Mouse (Mus musculus) liver, adult 2 months (tissue): ENCODE data around the gene Gm20498.

ENCODE experiments used
- CTCF ChIP-seq: fragments of 200-500 bp; IDR thresholded peaks from 2 replicates; pipeline ENCODE4 v1.5.1; 2011; ENCODE audit warnings: low read depth, low read length, control low read depth
- POLR2A ChIP-seq: fragments of 200-500 bp; IDR thresholded peaks from 2 replicates; pipeline ENCODE4 v1.6.1; 2011; ENCODE audit warnings: low read length, control low read depth; ENCODE audit not compliant: insufficient read depth; ENCODE audit errors: extremely low read depth

DNA sequence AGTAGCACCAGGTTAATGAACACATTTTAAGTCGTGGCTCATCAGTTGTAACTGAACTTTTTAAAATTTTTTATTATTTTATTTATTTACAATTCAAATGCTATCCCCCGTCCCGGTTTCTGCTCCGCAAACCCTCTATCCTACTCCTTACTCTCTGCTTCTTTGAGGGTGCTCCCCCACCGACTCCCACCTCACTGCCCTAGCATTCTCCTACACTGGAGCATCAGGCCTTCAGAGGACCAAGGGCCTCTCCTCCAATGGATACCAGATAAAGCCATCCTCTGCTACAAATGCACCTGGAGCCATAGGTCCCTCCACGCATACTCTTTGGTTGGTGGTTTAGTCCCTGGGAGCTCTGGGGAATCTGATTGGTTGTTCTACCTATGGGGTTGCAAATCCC, 47.4 kb downstream of the Gm20498 start:
- TF ChIP-seq CTCF (no peak), POLR2A (no peak)
